Mouse (Mus musculus) left cerebral cortex, adult 6 months (tissue): ENCODE data around the gene Col1a1. TPM values are rescaled to one million over a fixed set of nuclear protein-coding genes. Genes with fewer than 3 reads are reported as not detected.

Experiments used
- long read RNA-seq, 2 experiments: library from polyadenylated mRNA; unstranded; transcript quantifications; one replicate each; pipeline ENCODE4 v2.0.0; 2019 to 2020
- polyA plus RNA-seq: library from polyadenylated mRNA; unstranded; fragments of <200 nt; fragmentation: Nextera tagmentation; gene quantifications from 2 replicates; pipeline ENCODE4 v1.2.3, GENCODE M21; 2021

Col1a1 gene
- 1.2 and 3.4 TPM in 2 replicates for polyA plus RNA-seq
- long read RNA-seq, experiment 1, partial matches to known transcripts = 3 of 4 reads
- long read RNA-seq, experiment 1, other reads (novel, unspliced or antisense) = 1 of 4 reads
- long read RNA-seq, experiment 2, partial matches to known transcripts = 2 of 3 reads
- long read RNA-seq, experiment 2, other reads (novel, unspliced or antisense) = 1 of 3 reads

DNA sequence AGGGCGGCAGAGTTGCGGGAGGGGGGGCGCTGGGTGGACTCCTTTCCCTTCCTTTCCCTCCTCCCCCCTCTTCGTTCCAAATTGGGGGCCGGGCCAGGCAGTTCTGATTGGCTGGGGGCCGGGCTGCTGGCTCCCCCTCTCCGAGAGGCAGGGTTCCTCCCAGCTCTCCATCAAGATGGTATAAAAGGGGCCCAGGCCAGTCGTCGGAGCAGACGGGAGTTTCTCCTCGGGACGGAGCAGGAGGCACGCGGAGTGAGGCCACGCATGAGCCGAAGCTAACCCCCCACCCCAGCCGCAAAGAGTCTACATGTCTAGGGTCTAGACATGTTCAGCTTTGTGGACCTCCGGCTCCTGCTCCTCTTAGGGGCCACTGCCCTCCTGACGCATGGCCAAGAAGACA is at the start of gene Col1a1:
Gene Col1a1 (plus strand): TSS at position 180 of the 400 bp plus-strand sequence.

DNA sequence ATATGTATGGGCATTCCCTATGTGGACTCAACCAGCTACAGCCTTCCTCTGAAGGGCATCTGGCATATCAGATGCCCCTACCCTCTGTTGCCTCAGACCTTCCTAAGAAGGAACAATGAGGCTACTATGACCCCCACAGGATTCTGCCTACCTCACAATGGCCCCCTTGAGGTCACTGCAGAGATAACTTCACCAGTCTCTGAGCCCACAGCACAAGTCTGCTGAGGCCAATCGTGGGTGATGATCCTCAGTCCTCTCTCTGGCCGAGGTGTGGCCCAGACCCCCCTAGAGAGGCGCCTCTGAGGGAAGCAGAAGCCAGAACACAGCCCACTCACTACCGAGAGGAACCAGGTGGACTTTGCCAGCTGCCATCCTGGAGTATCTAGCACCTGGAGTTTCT is 31.4 kb downstream of the Col1a1 start, which contains the start of gene Hils1:
Gene Hils1 (plus strand): TSS at position 175 of the 400 bp plus-strand sequence.

DNA sequence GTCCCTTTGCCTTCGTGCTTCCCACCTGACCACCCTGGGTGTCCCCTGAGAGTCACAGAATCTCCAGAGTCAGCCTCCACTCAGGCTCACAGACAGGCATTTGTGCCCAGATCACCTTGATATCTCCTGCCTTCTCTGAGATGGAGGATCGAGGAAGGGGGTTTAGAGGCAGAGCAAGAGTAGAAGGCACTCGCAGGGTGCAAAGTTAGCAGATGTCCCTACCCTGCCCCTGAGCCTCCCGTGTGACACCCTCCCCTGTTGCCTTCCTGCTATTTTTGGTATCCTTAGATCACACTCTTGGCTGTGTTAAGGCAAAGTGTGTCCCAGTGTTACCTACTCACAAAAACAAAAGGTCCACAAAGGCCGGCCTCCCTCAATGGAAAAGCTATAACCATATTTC is 40.2 kb downstream of the Col1a1 start, which contains the start of gene Sgca:
Gene Sgca (minus strand): TSS at position 129 of the 400 bp plus-strand sequence.

DNA sequence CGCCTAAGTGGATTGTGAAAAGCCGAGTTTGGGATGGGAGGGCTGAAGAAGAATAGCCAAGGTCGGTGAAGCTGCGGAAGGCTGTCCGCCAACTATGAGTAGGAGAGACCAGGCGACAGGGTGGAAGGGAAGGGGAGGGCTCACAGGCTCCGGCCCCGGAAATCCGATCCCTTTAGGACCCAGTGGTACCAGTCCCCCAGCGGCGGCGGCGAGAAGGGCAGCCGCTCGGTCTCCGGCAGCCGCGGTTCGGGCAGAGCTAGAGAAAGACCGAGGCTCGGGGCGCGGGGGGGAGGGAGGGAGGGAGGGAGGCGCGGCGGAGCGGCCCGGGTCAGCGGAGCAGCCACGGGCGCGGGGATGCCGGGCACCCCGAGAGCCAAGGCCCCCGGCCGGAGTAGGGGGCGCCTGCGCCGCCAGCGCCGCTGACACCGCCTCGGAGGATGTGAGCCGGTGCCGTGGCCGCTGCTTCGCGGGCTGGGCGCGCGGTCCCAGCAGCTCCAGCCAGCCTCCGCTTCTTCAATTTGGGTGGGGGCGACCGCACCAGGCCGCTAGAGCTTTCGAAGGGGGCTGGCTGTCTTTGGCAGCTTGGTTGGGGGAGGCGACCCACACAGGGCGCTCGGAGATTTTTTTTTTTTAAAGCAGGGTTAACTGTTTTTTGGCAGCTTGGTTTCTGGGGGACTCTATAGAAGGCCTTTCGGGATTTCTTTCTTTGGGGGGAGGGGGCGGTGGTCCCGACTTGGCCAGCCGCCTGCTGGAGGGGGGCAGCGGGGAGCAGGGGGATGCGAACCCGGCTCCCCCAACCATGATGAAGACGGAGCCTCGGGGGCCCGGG is 54.9 kb downstream of the Col1a1 start, which contains the start of gene Ppp1r9b:
Gene Ppp1r9b (plus strand): TSS at position 287 of the 829 bp plus-strand sequence.

Other genes with a start within 250 kb of the Col1a1 start
- not detected in 2 replicates for gene Gm11541, start 231.7 kb upstream of the Col1a1 start, polyA plus RNA-seq
- gene Cdc34b, start 194.4 kb upstream of the Col1a1 start, polyA plus RNA-seq = not detected in 2 replicates
- not detected in 2 replicates for gene Tmem92, start 153.5 kb upstream of the Col1a1 start, polyA plus RNA-seq
- not detected in 2 replicates for gene Hils1, start 31.4 kb downstream of the Col1a1 start, polyA plus RNA-seq
- gene Sgca, start 40.1 kb downstream of the Col1a1 start, polyA plus RNA-seq = 0.41 and 1.1 TPM in 2 replicates
- 26.6 and 46.8 TPM in 2 replicates for gene Ppp1r9b, start 54.8 kb downstream of the Col1a1 start, polyA plus RNA-seq
- 10.4 and 12.8 TPM in 2 replicates for gene Samd14, start 73.7 kb downstream of the Col1a1 start, polyA plus RNA-seq
- 94.4 and 113 TPM in 2 replicates for gene Pdk2, start 105.1 kb downstream of the Col1a1 start, polyA plus RNA-seq
- gene Itga3, start 140.6 kb downstream of the Col1a1 start, polyA plus RNA-seq = 1.9 and 2.3 TPM in 2 replicates
- not detected in 2 replicates for gene Dlx3, start 183.9 kb downstream of the Col1a1 start, polyA plus RNA-seq
- 0.28 and 0.49 TPM in 2 replicates for gene Dlx4, start 210.0 kb downstream of the Col1a1 start, polyA plus RNA-seq